Mouse (Mus musculus) thymus, adult 2 months (tissue): ENCODE measurements around the gene Wdr26.

Experiments
- CTCF ChIP-seq: fragments of 200-500 bp; IDR thresholded peaks from 2 replicates; pipeline ENCODE4 v1.5.1; 2012; ENCODE audit warnings: mild to moderate bottlenecking, control low read depth, low read length, moderate library complexity, borderline replicate concordance; ENCODE audit not compliant: control insufficient read depth, poor library complexity, insufficient read depth; ENCODE audit errors: extremely low read depth
- POLR2A ChIP-seq: fragments of 200-500 bp; IDR thresholded peaks from 2 replicates; pipeline ENCODE4 v1.6.1; 2012; ENCODE audit warnings: mild to moderate bottlenecking, low read length, control low read depth, moderate library complexity; ENCODE audit not compliant: control insufficient read depth, poor library complexity, insufficient read depth; ENCODE audit errors: extremely low read depth

GRCm38 (mm10) chr1:181255450-181255849 lies 43.6 kb upstream of the Wdr26 start:
- no peak for TF ChIP-seq POLR2A
- no peak for TF ChIP-seq CTCF
